Mouse (Mus musculus): ENCODE data around the gene Olfr789.

The Olfr789 gene

GRCm38 (mm10) chr10:129484452-129484851 is at the start of gene Olfr789:
Olfr789 (plus strand) TSS chr10:129484752.
- no peak for DNase-seq (ENCODE audit: low read depth, low spot score)

- DNase-seq (ENCODE audit: low read depth, low spot score), result no peak
These were observed 23.0 kb upstream of the Olfr789 start, which contains the start of gene Olfr787 for GRCm38 (mm10) chr10:129461562-129461961. Olfr787 (plus strand) TSS chr10:129461862.

- no peak for DNase-seq (ENCODE audit: low read depth, low spot score)
These were observed 13.9 kb upstream of the Olfr789 start, which contains the start of gene Olfr788 for GRCm38 (mm10) chr10:129470698-129471097. Olfr788 (plus strand) TSS chr10:129470998.

GRCm38 (mm10) chr10:129473256-129473655 is 11.3 kb upstream of the Olfr789 start:
- no peak for DNase-seq (ENCODE audit: low read depth, low spot score)

- no peak for DNase-seq (ENCODE audit: low read depth, low spot score)
These were observed 10.8 kb upstream of the Olfr789 start for GRCm38 (mm10) chr10:129473723-129474122.

- no peak for DNase-seq (ENCODE audit: low read depth, low spot score)
These were observed 5.5 kb downstream of the Olfr789 start for GRCm38 (mm10) chr10:129490101-129490500.

GRCm38 (mm10) chr10:129498192-129498591 is 13.6 kb downstream of the Olfr789 start, which contains the start of gene Olfr790:
Olfr790 (plus strand) TSS chr10:129498492.
- DNase-seq (ENCODE audit: low read depth, low spot score), result no peak

GRCm38 (mm10) chr10:129521492-129521891 is 36.9 kb downstream of the Olfr789 start, which contains the start of gene Olfr791:
Olfr791 (plus strand) TSS chr10:129521792.
- no peak for DNase-seq (ENCODE audit: low read depth, low spot score)

GRCm38 (mm10) chr10:129538862-129539261 is 54.3 kb downstream of the Olfr789 start, which contains the start of gene Olfr792:
Olfr792 (plus strand) TSS chr10:129539162.
- DNase-seq (ENCODE audit: low read depth, low spot score), result no peak
